Mouse (Mus musculus) left cerebral cortex, postnatal 25 days (tissue): ENCODE data around the gene Abhd10. TPM values are rescaled to one million over a fixed set of nuclear protein-coding genes. Genes with fewer than 3 reads are reported as not detected.

Source experiments
- DNase-seq, 2 experiments: peaks; one replicate each; pipeline ENCODE4 v3.0.0; 2022; ENCODE audit warnings: low spot score in 2 of 2, mixed read lengths in 1 of 2
- intact Hi-C: fragments of 180-260 bp; cut with DNase I; formaldehyde crosslinking; loops from one replicate; pipeline ENCODE4 v1.15.1; 2025
- total RNA-seq, 2 experiments: library from RNA; stranded (reverse); gene quantifications; 2 replicates each; pipeline ENCODE4 v1.2.3; 2021

The Abhd10 gene
- total RNA-seq, 2 experiments from 2014 or later: 23.0 to 25.4 TPM

- DNase-seq: peak in 1 of 2 experiments; percentile 34
- intact Hi-C loops: loop anchor here (10.0 kb wide), 1 partner anchor 128 kb away; no protein-coding TSS in a partner anchor
Measured at GRCm38 (mm10) chr16:45686833-45687232, 55.9 kb downstream of the Abhd10 start.

DNA sequence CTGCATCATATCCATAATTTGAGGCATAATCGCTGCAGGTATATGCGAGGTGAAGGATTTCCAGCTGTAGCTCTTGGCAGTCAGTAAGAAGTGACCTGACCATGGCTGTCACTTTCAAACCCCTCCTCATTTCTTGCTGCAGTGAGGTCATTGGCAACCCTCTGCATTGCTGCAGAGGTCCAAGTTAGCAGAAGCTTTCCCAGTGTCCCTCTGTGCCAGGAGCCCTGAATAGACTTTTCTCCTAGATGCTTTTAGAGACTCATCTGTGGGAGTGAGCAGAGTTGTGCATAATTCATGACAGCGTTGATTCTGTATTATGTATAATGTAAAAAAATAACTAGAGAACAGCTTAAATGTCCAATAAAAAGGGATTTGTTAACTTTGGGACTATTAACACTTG is 57.5 kb downstream of the Abhd10 start:
- peak; percentile 20 to 85 for DNase-seq
- intact Hi-C loops: loop anchor here (2.0 to 10.0 kb wide), 2 partner anchors 130 to 282 kb away; no protein-coding TSS in a partner anchor

DNA sequence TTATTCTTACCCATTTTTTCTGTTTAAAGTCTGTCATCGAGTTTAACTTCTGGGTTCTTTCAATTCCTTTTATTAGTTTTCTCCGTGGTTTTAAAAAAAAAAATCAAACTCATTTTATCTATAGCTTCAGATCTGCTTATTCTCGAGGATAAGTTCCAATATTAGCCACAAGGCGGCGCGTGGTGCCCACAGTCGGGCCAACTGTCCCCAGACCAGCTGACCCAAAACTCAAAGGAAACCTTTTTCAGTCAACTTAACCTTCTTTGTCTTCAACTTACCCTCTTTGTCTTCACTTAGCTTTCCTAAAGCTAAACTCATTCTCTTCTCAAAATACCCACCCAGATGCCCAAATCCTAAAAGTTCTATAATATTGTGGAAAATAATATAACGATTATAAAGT is 57.9 kb downstream of the Abhd10 start:
- DNase-seq: peak; percentile 71 to 72
- intact Hi-C loops: loop anchor here (2.0 to 10.0 kb wide), 2 partner anchors 130 to 282 kb away; no protein-coding TSS in a partner anchor

Other genes with a start within 250 kb of the Abhd10 start
- gene Gm609, start 250.0 kb downstream of the Abhd10 start, total RNA-seq: under 1 TPM in 1 of 2 experiments, not detected in 1; 0.14 TPM
- not detected for gene Gm17783, start 210.9 kb downstream of the Abhd10 start, total RNA-seq
- not detected for gene Slc9c1, start 207.6 kb downstream of the Abhd10 start, total RNA-seq
- not detected for gene Gcsam, start 132.6 kb downstream of the Abhd10 start, total RNA-seq
- under 1 TPM in 1 of 2 experiments, not detected in 1; 0.16 TPM for gene BC016579, start 88.9 kb downstream of the Abhd10 start, total RNA-seq
- 1 to 10 TPM; 2.8 to 4.4 TPM for gene Tmprss7, start 49.3 kb downstream of the Abhd10 start, total RNA-seq
- gene Tagln3, start 18.3 kb downstream of the Abhd10 start, total RNA-seq: 100 to 1,000 TPM; 309 to 348 TPM
- gene Phldb2, start 210.6 kb upstream of the Abhd10 start, total RNA-seq: 1 to 10 TPM; 8.0 to 8.2 TPM